Mouse (Mus musculus) lung, postnatal 0 days (tissue): ENCODE measurements around the gene Hexdc. TPM values are rescaled to one million over a fixed set of nuclear protein-coding genes. Genes with fewer than 3 reads are reported as not detected.
A peak's percentile ranks its signal among the peaks of the same experiment; 100 is the strongest.

Experiments
- ATAC-seq: fragments of 200-750 bp; cut with Nextera tagmentation; 2 replicates; pipeline ENCODE4 v1.8.0; 2017; ENCODE audit warnings: moderate library complexity
- DNase-seq: peaks from one replicate; pipeline ENCODE4 v3.0.0-alpha.2; 2016; ENCODE audit warnings: low spot score
- H3K27ac ChIP-seq: fragments of 300-500 bp; sonication (generic); 2 replicates; pipeline ENCODE4 v1.5.1; 2014; ENCODE audit warnings: antibody characterized with exemption, mild to moderate bottlenecking, low read length, mixed read lengths
- H3K27me3 ChIP-seq: fragments of 300-500 bp; sonication (generic); replicated peaks from 2 replicates; pipeline ENCODE4 v1.6.1; 2014; ENCODE audit warnings: low read length, mixed read lengths; ENCODE audit not compliant: insufficient read depth
- H3K36me3 ChIP-seq: fragments of 300-500 bp; sonication (generic); 2 replicates; pipeline ENCODE4 v1.6.1; 2014; ENCODE audit warnings: low read length, mixed read lengths; ENCODE audit not compliant: insufficient read depth
- H3K4me1 ChIP-seq: fragments of 300-500 bp; sonication (generic); 2 replicates; pipeline ENCODE4 v1.6.1; 2014; ENCODE audit warnings: antibody characterized with exemption, low read depth, low read length, mixed read lengths; ENCODE audit not compliant: insufficient read depth
- H3K4me2 ChIP-seq: fragments of 300-500 bp; sonication (generic); replicated peaks from 2 replicates; pipeline ENCODE4 v1.6.1; 2014; ENCODE audit warnings: low read depth, mild to moderate bottlenecking, low read length, moderate library complexity, mixed read lengths
- H3K4me3 ChIP-seq: fragments of 300-500 bp; sonication (generic); 2 replicates; pipeline ENCODE4 v1.5.1; 2014; ENCODE audit warnings: low read depth, low read length
- H3K9ac ChIP-seq: fragments of 300-500 bp; sonication (generic); replicated peaks from 2 replicates; pipeline ENCODE4 v1.6.1; 2014; ENCODE audit warnings: low read depth, mild to moderate bottlenecking
- H3K9me3 ChIP-seq: fragments of 300-500 bp; sonication (generic); 2 replicates; pipeline ENCODE4 v1.6.1; 2016; ENCODE audit warnings: low read length, mixed read lengths
- CTCF ChIP-seq: IDR thresholded peaks from 2 replicates; pipeline ENCODE4 v1.5.1; 2016; ENCODE audit warnings: antibody characterized with exemption, mild to moderate bottlenecking
- EP300 ChIP-seq: IDR thresholded peaks from 2 replicates; pipeline ENCODE4 v1.6.1; 2016; ENCODE audit warnings: antibody characterized with exemption, mild to moderate bottlenecking, control low read depth
- WGBS: fragments of 180-500 bp; shearing (Covaris S2); extraction: QIAGEN DNeasy Blood & Tissue Kit; methylation state at CpG from one replicate; pipeline ENCODE4 v1.1.7; 2014; 5-methylcytosine and 5-hydroxymethylcytosine counted together
- polyA plus RNA-seq: library from polyadenylated mRNA; unstranded; fragments of >200 nt; fragmentation: Nextera tagmentation; extraction: Ambion mirVana; gene quantifications from 2 replicates; pipeline ENCODE4 v1.2.1, GENCODE M21; 2015

Hexdc gene
- polyA plus RNA-seq, 1 experiment from 2014 or later, result 4.5 TPM

DNA sequence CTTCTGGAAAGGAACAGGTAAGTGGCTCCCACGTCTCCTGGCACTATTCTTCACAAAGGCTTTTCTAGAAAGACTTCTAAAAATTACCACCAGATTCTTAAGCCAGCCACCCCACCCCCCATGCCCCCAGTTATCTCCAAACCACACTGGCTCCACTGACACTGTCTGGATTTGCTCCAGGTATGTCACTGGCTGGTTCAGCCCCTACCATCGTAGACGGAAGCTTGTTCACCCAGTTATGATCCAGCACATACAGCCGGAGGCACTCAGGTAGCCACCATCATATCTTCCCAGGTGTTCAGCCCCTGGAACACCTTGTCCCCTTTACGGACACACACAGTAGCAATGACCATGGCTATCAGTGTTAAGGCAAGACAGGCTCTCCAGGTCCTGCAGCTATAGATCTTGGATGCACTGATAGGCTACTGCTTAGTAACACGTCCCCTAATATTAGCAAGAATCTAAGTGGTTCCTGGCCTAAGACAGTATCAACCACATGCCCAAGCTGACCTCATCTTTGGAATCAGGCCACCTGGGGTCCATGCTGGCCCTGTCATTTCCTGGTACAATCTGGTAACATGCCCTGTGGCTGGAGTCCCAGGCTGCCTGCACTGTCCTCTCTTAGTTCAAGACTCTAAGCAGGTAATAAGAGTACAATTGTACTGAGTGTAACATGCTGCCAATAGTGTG lies 17.2 kb downstream of the Hexdc start:
- Histone ChIP-seq H3K9ac (no peak overlapping the region), H3K9me3 (no peaks in the 10 kb centered on the region), H3K4me1 (no peaks in the 10 kb centered on the region), H3K27me3 (no peaks in the 10 kb centered on the region), H3K36me3 (peaks cover 33% of the 10 kb centered on the region), H3K4me2 (no peak overlapping the region), H3K27ac (no peak overlapping the region), H3K4me3 (no peak overlapping the region)
- TF ChIP-seq EP300, result no peak
- no peak for TF ChIP-seq CTCF
- WGBS, result 87% methylated on average over 6 of the region's 6 CpGs
- no peak for DNase-seq
- ATAC-seq, result no peak

DNA sequence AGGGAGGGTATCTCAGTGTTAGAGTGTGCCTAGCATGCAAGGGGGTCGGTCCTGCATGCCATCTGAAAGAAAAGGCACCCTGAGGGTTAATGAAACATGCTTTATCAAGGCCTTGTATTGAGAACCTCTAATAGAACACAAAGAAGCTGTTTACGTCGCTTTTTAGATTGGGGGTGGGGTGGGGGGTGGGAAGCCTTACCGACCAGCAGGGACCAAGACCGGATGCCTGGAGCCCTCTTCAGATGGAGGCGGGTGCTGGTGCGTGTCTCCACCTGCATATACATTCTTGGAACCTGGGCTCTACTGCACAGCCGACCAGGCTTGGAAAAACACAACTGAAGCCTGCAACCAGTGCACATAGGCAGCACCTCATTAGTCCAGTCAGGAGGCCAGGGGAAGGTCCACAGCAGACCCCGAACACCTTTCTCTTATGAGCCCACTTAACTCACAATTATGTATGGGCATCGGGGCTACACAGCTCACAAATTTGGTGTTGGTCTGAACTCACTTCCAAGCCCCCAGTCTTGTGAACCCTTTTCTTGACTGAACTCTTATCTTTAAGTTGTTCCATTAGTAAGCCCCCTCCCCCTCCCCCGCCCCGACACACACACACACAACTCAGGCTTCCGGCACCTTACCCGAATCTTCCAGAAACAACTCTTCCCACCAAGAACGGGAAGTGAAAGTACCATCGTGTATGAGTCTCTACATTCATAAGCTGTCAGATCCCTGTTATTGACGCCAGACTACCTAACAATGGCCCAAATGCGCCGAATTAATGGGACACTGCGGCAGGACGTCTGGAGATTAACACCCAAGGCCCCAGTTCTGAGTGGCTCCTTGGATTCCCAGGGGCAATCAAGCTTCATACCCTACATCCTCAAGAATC lies 24.1 kb downstream of the Hexdc start:
- Histone ChIP-seq H3K9ac (peak overlapping the region; percentile 50), H3K9me3 (no peaks in the 10 kb centered on the region), H3K4me3 (peak overlapping the region; percentile 74), H3K27ac (peak overlapping the region; percentile 87), H3K27me3 (no peaks in the 10 kb centered on the region), H3K36me3 (peaks cover 17% of the 10 kb centered on the region), H3K4me2 (peak overlapping the region; percentile 81), H3K4me1 (peaks cover 9% of the 10 kb centered on the region)
- WGBS, result 17% methylated on average over 20 of the region's 21 CpGs
- DNase-seq (peak; percentile 57), ATAC-seq (peak; percentile 20; the same call in 1 of the 2 replicates)
- TF ChIP-seq EP300 (no peak), CTCF (no peak)

DNA sequence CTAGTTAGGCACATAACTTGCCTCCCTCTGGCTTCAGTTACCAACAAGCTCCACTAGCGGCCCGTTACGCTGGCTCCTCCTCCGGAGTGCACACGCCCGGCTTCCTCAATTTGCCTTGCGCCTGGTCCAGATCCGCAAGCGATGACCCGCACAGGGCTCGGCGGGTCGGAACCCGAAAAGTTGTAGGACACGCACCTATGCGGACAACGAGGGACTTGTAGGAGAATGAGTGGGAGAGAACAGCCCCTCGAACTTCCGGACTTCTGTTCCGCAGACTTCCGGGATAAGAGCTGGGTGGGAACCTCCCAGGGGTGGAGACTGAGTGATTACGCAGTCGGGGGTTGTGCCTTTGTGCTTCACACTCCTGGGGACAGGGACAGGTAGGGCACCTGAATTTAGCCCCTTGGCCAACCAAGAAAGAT lies 24.8 kb downstream of the Hexdc start, which contains the start of gene Cybc1:
TSS of gene Cybc1 (minus strand) at position 305 of the 422 bp plus-strand sequence.
- WGBS, result 4% methylated on average over 23 of the region's 23 CpGs
- Histone ChIP-seq H3K4me3 (peak within 1 kb of the TSS; percentile 74), H3K9ac (peak within 1 kb of the TSS; percentile 50), H3K4me1 (peaks cover 9% of the 10 kb centered on the region), H3K36me3 (peaks cover 15% of the 10 kb centered on the region), H3K9me3 (no peaks in the 10 kb centered on the region), H3K4me2 (peak within 1 kb of the TSS; percentile 81), H3K27ac (peak within 1 kb of the TSS; percentile 87), H3K27me3 (no peaks in the 10 kb centered on the region)
- ATAC-seq, result peak; percentile 95
- DNase-seq, result peak; percentile 92
- TF ChIP-seq EP300 (no peak), CTCF (no peak; the same call in 1 of the 2 replicates)

DNA sequence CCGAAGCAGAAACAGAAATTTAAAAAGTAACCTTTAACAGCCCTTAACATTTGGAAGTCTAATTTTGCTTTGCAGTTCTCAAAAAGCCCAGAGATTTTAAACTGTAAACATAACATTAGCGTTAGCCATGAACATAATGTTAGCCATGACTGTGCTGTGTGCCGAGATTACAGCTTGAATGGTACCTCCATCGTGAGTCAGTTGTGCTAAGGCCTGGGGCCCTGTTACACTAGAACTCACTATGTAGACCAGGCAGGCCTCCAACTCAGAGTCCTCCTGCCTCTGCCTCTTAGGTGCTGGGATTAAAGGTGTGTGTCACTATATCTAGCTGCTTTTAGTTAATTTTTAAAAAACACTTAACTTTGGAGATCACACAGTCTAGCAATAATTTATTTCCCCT lies 27.0 kb downstream of the Hexdc start:
- Histone ChIP-seq H3K27ac (no peak overlapping the region), H3K9ac (no peak overlapping the region), H3K9me3 (no peaks in the 10 kb centered on the region), H3K4me1 (peaks cover 12% of the 10 kb centered on the region), H3K4me3 (no peak overlapping the region), H3K27me3 (no peaks in the 10 kb centered on the region), H3K36me3 (0 out of 2 replicates have a peak, but pooled peaks cover 2% of the 10 kb centered on the region), H3K4me2 (no peak overlapping the region)
- DNase-seq, result no peak
- no peak for ATAC-seq
- TF ChIP-seq CTCF, result no peak
- no peak for TF ChIP-seq EP300
- 81% methylated on average over 4 of the region's 4 CpGs for WGBS

DNA sequence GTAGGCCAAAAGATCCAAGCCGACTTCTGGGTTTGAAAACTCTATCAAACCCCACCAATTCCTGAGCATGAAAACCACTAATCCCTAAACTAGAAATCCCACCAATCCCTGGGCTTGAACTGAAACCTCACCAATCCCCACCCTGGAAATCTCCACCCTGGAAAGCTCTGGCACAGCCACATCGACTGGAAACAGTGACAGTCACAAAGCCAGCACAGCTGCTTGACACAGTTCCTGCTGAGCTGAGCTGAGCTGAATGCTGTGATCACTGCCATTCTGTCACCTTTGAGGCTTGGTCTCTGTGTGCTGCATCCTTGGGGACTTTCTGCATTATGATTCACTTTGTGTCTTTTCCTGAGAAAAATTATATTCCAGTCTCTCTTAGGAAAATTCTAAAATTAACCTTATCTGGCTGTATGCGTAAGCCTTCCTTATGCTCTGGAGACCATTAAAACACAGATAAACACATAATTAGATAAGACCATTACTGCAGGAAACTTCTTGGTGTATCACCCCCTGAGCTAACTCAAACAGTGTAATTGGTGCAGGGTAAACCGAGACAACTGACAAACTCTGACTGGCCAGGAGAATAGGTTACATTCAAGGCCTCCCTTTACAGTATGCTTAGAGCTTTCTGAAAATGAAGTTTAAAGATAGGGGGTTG lies 27.5 kb downstream of the Hexdc start:
- H3K27ac ChIP-seq, result no peak overlapping the region
- no peaks in the 10 kb centered on the region for H3K36me3 ChIP-seq
- no peaks in the 10 kb centered on the region for H3K27me3 ChIP-seq
- DNase-seq (no peak), ATAC-seq (no peak)
- H3K4me1 ChIP-seq, result peaks cover 15% of the 10 kb centered on the region
- no peak overlapping the region for H3K4me3 ChIP-seq
- WGBS, result 52% methylated on average over 4 of the region's 4 CpGs
- H3K4me2 ChIP-seq, result no peak overlapping the region
- TF ChIP-seq EP300, result no peak
- TF ChIP-seq CTCF, result no peak
- no peak overlapping the region for H3K9ac ChIP-seq
- no peaks in the 10 kb centered on the region for H3K9me3 ChIP-seq

DNA sequence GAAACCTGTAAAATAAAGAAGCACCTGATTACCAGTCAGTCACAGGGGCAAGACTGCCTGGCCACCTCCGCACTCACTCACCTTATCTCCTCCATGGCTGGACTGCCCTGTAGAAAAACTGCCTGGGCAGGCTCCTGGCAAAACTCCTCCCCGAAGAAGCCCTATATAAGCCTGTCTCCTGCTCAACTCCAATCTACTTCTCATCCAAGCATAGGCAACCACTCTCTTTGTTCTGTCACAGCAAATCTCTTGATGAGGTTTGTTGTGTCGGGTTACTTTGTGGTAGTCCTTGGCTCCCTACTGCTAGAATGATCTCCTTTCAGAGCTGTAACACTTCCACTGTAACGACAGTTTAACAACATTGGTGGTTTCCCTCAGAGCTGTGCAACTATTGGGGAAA lies 28.5 kb downstream of the Hexdc start:
- TF ChIP-seq CTCF, result no peak
- TF ChIP-seq EP300, result no peak

More for the DNA sequence above, 28.5 kb downstream of the Hexdc start:
- H3K9ac ChIP-seq, result no peak overlapping the region
- WGBS, result 34% methylated on average over 4 of the region's 4 CpGs
- no peak for ATAC-seq
- no peak overlapping the region for H3K4me2 ChIP-seq
- no peaks in the 10 kb centered on the region for H3K27me3 ChIP-seq
- no peak for DNase-seq
- H3K4me3 ChIP-seq, result no peak overlapping the region
- no peaks in the 10 kb centered on the region for H3K9me3 ChIP-seq
- H3K36me3 ChIP-seq, result no peaks in the 10 kb centered on the region
- peaks cover 12% of the 10 kb centered on the region for H3K4me1 ChIP-seq
- no peak overlapping the region for H3K27ac ChIP-seq
